Mouse (Mus musculus) small intestine, adult 2 months (tissue): ENCODE results near the gene Adap1.

Experiments used
- CTCF ChIP-seq: fragments of 200-500 bp; IDR thresholded peaks from 2 replicates; pipeline ENCODE4 v1.5.1; 2012; ENCODE audit warnings: low read depth, mild to moderate bottlenecking, control low read depth, inconsistent platforms, low read length, moderate library complexity, mixed read lengths; ENCODE audit not compliant: insufficient replicate concordance, insufficient read length; ENCODE audit errors: extremely low read depth
- POLR2A ChIP-seq: fragments of 200-500 bp; IDR thresholded peaks from 2 replicates; pipeline ENCODE4 v1.6.1; 2012; ENCODE audit warnings: low read depth, mild to moderate bottlenecking, control low read depth, inconsistent platforms, low read length, moderate library complexity

DNA sequence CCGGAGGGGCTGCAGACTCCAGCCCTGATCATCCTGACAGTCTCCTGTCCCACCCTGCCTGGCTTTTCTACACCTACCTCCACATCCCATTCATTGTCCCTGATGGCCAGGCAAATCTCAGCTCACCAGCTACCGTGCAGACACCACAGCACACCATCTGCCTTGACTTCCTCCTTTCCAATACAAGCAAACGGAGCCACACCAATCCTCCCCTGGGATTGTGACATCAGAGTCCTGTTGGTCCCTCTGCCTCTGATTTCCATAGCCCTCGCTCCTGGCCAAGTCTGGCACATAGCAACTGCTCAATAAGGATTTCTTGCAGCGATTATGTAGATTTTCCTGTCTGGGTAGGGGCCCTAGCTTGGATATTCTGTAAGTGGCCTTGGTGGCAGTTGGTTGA, 25.7 kb upstream of the Adap1 start, which contains the start of gene Cox19:
- TF ChIP-seq POLR2A (no peak), CTCF (no peak)
